Mouse (Mus musculus): ENCODE data around the gene Gbp5.

Gene Gbp5

GRCm38 (mm10) chr3:142542776-142543175, 49.0 kb downstream of the Gbp5 start:
- DNase-seq, result peak; percentile 12 to 22

- no peak for DNase-seq
These were observed 52.9 kb downstream of the Gbp5 start for GRCm38 (mm10) chr3:142546690-142547089.

- DNase-seq, result no peak
These were observed 56.4 kb downstream of the Gbp5 start for GRCm38 (mm10) chr3:142550052-142550676.

GRCm38 (mm10) chr3:142554601-142555000, 60.8 kb downstream of the Gbp5 start:
- DNase-seq, result no peak

- DNase-seq, result no peak
These were observed 61.8 kb downstream of the Gbp5 start for GRCm38 (mm10) chr3:142555623-142556022.

GRCm38 (mm10) chr3:142559632-142560228, 66.0 kb downstream of the Gbp5 start, which contains the start of gene Gbp3:
TSS of gene Gbp3 (plus strand) at chr3:142560026.
- no peak for DNase-seq

- DNase-seq, result peak; percentile 77 to 84
These were observed 66.6 kb downstream of the Gbp5 start for GRCm38 (mm10) chr3:142560296-142560948.

- DNase-seq, result no peak
These were observed 67.4 kb downstream of the Gbp5 start for GRCm38 (mm10) chr3:142561045-142561646.

GRCm38 (mm10) chr3:142561666-142562065, 67.9 kb downstream of the Gbp5 start:
- DNase-seq, result no peak

GRCm38 (mm10) chr3:142567490-142567889, 73.7 kb downstream of the Gbp5 start:
- peak; percentile 30 to 47 for DNase-seq

- DNase-seq, result no peak
These were observed 77.0 kb downstream of the Gbp5 start for GRCm38 (mm10) chr3:142570738-142571137.

Measured in cerebellum, adult 18-20 months (tissue).